Mouse (Mus musculus) gastrocnemius, adult 2 months (tissue): ENCODE data around the gene Krcc1. TPM values are rescaled to one million over a fixed set of nuclear protein-coding genes. Genes with fewer than 3 reads are reported as not detected.

Source experiments
- DNase-seq: peaks from one replicate; pipeline ENCODE4 v3.0.0; 2022
- H3K27ac ChIP-seq: fragments of 200-600 bp; 2 replicates; pipeline ENCODE4 v1.8.1; 2022; ENCODE audit warnings: mild to moderate bottlenecking
- H3K4me3 ChIP-seq: fragments of 200-600 bp; 2 replicates; pipeline ENCODE4 v1.8.1; 2022; ENCODE audit warnings: mild to moderate bottlenecking, moderate library complexity
- CTCF ChIP-seq: fragments of 200-600 bp; IDR thresholded peaks from 2 replicates; pipeline ENCODE4 v1.8.1; 2022; ENCODE audit warnings: antibody characterized with exemption, mild to moderate bottlenecking, moderate library complexity
- intact Hi-C: fragments of 180-260 bp; cut with DNase I; formaldehyde crosslinking; loops from one replicate; pipeline ENCODE4 v1.15.1; 2025
- total RNA-seq, 2 experiments: library from RNA; stranded (reverse); gene quantifications; 2 replicates each; pipeline ENCODE4 v1.2.3; 2021

Gene Krcc1
- total RNA-seq, 2 experiments from 2014 or later = 23.7 to 33.6 TPM

- TF ChIP-seq CTCF = peak; percentile 52
- DNase-seq = peak; percentile 65
- Histone ChIP-seq H3K4me3 (peak overlapping the region; percentile 15), H3K27ac (peak overlapping the region; percentile 99)
- intact Hi-C loops = no loop called here
These were observed 2.4 kb upstream of the Krcc1 start for GRCm38 (mm10) chr6:71268929-71269685.

- Histone ChIP-seq H3K4me3 (peak overlapping the region; percentile 15), H3K27ac (peak overlapping the region; percentile 99)
- intact Hi-C loops = loop anchor here (5.0 to 10.0 kb wide), 2 partner anchors 148 to 225 kb away; partner anchors contain the start of gene Rnf103
- peak; percentile 20 for DNase-seq
These were observed 1.8 kb upstream of the Krcc1 start for GRCm38 (mm10) chr6:71269686-71270050.

- peak overlapping the region; percentile 93 for H3K4me3 ChIP-seq
- no peak for TF ChIP-seq CTCF
- intact Hi-C loops = loop anchor here (5.0 to 10.0 kb wide), 2 partner anchors 147 to 224 kb away; partner anchors contain the start of gene Rnf103
- peak overlapping the region; percentile 99 for H3K27ac ChIP-seq
- DNase-seq = peak; percentile 23
These were observed 998 bp upstream of the Krcc1 start for GRCm38 (mm10) chr6:71270301-71271056.

- intact Hi-C loops = loop anchor here (5.0 to 10.0 kb wide), 2 partner anchors 146 to 224 kb away; partner anchors contain the start of gene Rnf103
These were observed 454 bp upstream of the Krcc1 start for GRCm38 (mm10) chr6:71271057-71271388.

GRCm38 (mm10) chr6:71272316-71272741 lies 852 bp downstream of the Krcc1 start:
- Histone ChIP-seq H3K4me3 (peak overlapping the region; percentile 93), H3K27ac (peak overlapping the region; percentile 99)
- intact Hi-C loops = loop anchor here (5.0 to 10.0 kb wide), 2 partner anchors 145 to 222 kb away; partner anchors contain the start of gene Rnf103
- no peak for DNase-seq
- no peak for TF ChIP-seq CTCF

More at GRCm38 (mm10) chr6:71271057-71271388, 454 bp upstream of the Krcc1 start:
- no peak for TF ChIP-seq CTCF
- peak overlapping the region; percentile 93 for H3K4me3 ChIP-seq
- no peak for DNase-seq
- peak overlapping the region; percentile 99 for H3K27ac ChIP-seq

GRCm38 (mm10) chr6:71273715-71274114 lies 2.2 kb downstream of the Krcc1 start:
- H3K27ac ChIP-seq = no peak overlapping the region
- no peak overlapping the region for H3K4me3 ChIP-seq
- intact Hi-C loops = loop anchor here (5.0 to 10.0 kb wide), 2 partner anchors 144 to 221 kb away; partner anchors contain the start of gene Rnf103
- no peak for DNase-seq
- no peak for TF ChIP-seq CTCF

- no peak for TF ChIP-seq CTCF
- no peak for DNase-seq
- intact Hi-C loops = loop anchor here (5.0 to 10.0 kb wide), 2 partner anchors 143 to 220 kb away; partner anchors contain the start of gene Rnf103
These were observed 3.1 kb downstream of the Krcc1 start for GRCm38 (mm10) chr6:71274621-71275020.

GRCm38 (mm10) chr6:71279418-71279817 lies 7.9 kb downstream of the Krcc1 start:
- Histone ChIP-seq H3K4me3 (no peak overlapping the region), H3K27ac (no peak overlapping the region)
- no peak for DNase-seq
- intact Hi-C loops = loop anchor here (10.0 kb wide), 1 partner anchor 215 kb away; the partner anchor contains the start of gene Rnf103
- TF ChIP-seq CTCF = no peak

More at GRCm38 (mm10) chr6:71274621-71275020, 3.1 kb downstream of the Krcc1 start:
- H3K4me3 ChIP-seq = no peak overlapping the region
- no peak overlapping the region; the same call in 1 of the 2 replicates for H3K27ac ChIP-seq

- no peak for DNase-seq
- Histone ChIP-seq H3K27ac (peak overlapping the region; percentile 10; the same call in 1 of the 2 replicates), H3K4me3 (no peak overlapping the region)
- intact Hi-C loops = loop anchor here (10.0 kb wide), 1 partner anchor 129 kb away; no protein-coding TSS in a partner anchor
- no peak for TF ChIP-seq CTCF
These were observed 22.0 kb downstream of the Krcc1 start for GRCm38 (mm10) chr6:71293509-71293908.

GRCm38 (mm10) chr6:71295303-71295702 lies 23.8 kb downstream of the Krcc1 start:
- intact Hi-C loops = loop anchor here (10.0 kb wide), 1 partner anchor 131 kb away; no protein-coding TSS in a partner anchor
- H3K4me3 ChIP-seq = no peak overlapping the region
- peak; percentile 2; the same call in 1 of the 2 replicates for TF ChIP-seq CTCF
- no peak overlapping the region for H3K27ac ChIP-seq
- DNase-seq = no peak

GRCm38 (mm10) chr6:71298051-71298450 lies 26.6 kb downstream of the Krcc1 start:
- intact Hi-C loops = loop anchor here (10.0 kb wide), 1 partner anchor 133 kb away; no protein-coding TSS in a partner anchor
- DNase-seq = no peak
- no peak for TF ChIP-seq CTCF
- no peak overlapping the region for H3K27ac ChIP-seq
- no peak overlapping the region for H3K4me3 ChIP-seq

- no peak overlapping the region for H3K27ac ChIP-seq
- H3K4me3 ChIP-seq = no peak overlapping the region
- TF ChIP-seq CTCF = peak; percentile 62
- DNase-seq = no peak
- intact Hi-C loops = loop anchor here (10.0 kb wide), 1 partner anchor 134 kb away; no protein-coding TSS in a partner anchor
These were observed 27.3 kb downstream of the Krcc1 start for GRCm38 (mm10) chr6:71298751-71299150.
